In the genomic region with DNA sequence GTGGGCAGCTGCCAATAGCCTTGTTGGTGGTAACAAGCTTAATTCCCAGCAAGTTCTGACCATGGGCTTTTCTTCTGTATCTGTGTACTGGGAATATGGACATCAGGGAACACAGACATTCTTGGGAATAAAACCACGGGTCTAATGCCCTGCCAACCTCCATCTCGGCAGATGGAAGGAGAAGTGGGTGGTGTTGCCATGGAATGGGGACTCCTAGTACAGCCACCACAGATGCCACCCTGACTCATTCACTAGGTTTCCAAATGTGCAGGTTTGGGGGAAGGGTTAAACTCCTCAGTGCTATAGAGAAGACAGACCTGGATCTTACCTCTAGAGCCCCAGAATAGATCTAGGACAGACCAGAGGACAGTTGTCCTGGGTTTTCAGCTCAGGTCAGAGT, we compare ENCODE assay signal across 18 mouse cellular contexts. TPM values are rescaled to one million over a fixed set of nuclear protein-coding genes. Genes with fewer than 3 reads are reported as not detected.
DNase-seq lines count a peak whose midpoint lies in the region; TF ChIP-seq lines count a peak whose summit lies in the region.
"Had no signal": no experiment of that assay in that cellular context is flagged by ENCODE, and none has a peak within 500 bp of the region (broad histone marks: within the 10 kb centered on the region; RNA-seq: fewer than 3 reads in every experiment).

No protein-coding gene starts in this region.

- H3K4me3 ChIP-seq in cerebellum, adult 2 months (replicated peaks; ENCODE audit: insufficient read depth, low read depth, low read length) = no peak overlapping the region
- H3K4me3 ChIP-seq: limb, embryonic 12.5 days; liver, embryonic 15.5 days; neural tube, embryonic 15.5 days had no signal

- intact Hi-C loops in left cerebral cortex, postnatal 10 days (cut with DNase I) = no loop called here

- peak overlapping the region; percentile 28; the same call in 1 of the 2 replicates for H3K27ac ChIP-seq in cerebellum, adult 2 months (ENCODE audit: insufficient read depth, low read length)
- H3K27ac ChIP-seq: limb, embryonic 12.5 days; liver, embryonic 15.5 days; neural tube, embryonic 15.5 days had no signal

- no peaks in the 10 kb centered on the region for H3K27me3 ChIP-seq in cerebellum, adult 2 months (ENCODE audit: control insufficient read depth, insufficient read depth, low read length)
- H3K27me3 ChIP-seq: limb, embryonic 12.5 days; liver, embryonic 15.5 days; neural tube, embryonic 15.5 days had no signal

- DNase-seq in cerebellum, adult 2 months = no peak
- DNase-seq in cerebellum, adult 11 months = no peak
- DNase-seq in left cerebral cortex, adult 18-20 months (ENCODE audit: low spot score in 2 of 2) = peak; percentile 34 to 43
- DNase-seq in left cerebral cortex, postnatal 10 days (ENCODE audit: extremely low spot score in 1 of 2, low spot score in 2 of 2) = no peak
- DNase-seq in Muller cell, postnatal 12 days (ENCODE audit: inconsistent ontology term) = peak; percentile 30
- DNase-seq in layer of hippocampus, postnatal 14 days (ENCODE audit: low spot score in 2 of 2) = peak; percentile 41 to 66
- no peak for DNase-seq in urinary bladder, postnatal 25 days (ENCODE audit: low spot score)
- DNase-seq in spleen, postnatal 36 days (ENCODE audit: low spot score in 2 of 2) = no peak
- DNase-seq: adrenal gland, postnatal 36 days; embryo, embryonic 11 days; kidney, adult 8-10 months; kidney, postnatal 36 days; lung, postnatal 10 days; thymus, adult 2 months had no signal

- peaks cover 36% of the 10 kb centered on the region; the same call in 1 of the 2 replicates for H3K4me1 ChIP-seq in cerebellum, adult 2 months (ENCODE audit: control insufficient read depth, insufficient read depth, low read length)
- H3K4me1 ChIP-seq: limb, embryonic 12.5 days; liver, embryonic 15.5 days had no signal

- 25% methylated on average over 2 of the region's 2 CpGs for WGBS in cerebellum, adult 2 months

- no peak for TF ChIP-seq CTCF in cerebellum, adult 2 months (IDR thresholded peaks at IDR 0.05; ENCODE audit: borderline replicate concordance, insufficient read depth, low read depth, low read length)

- no peak for TF ChIP-seq POLR2A in cerebellum, adult 2 months (IDR thresholded peaks at IDR 0.05; ENCODE audit: borderline replicate concordance, insufficient read depth, low read length)

RNA-seq across cellular contexts. Expression of gene Nek10, which starts 31.1 kb away (rescaled TPM):
- polyA plus RNA-seq in cerebellum, adult 2 months (2012; rRNA removed) = 0.08 and 0.16 TPM in 2 replicates
- 1 to 10 TPM; 2.1 to 2.2 TPM for total RNA-seq in left cerebral cortex, adult 18-20 months (2021)
- 1 to 10 TPM; 3.3 to 4.4 TPM for total RNA-seq in left cerebral cortex, postnatal 10 days (2021)
- total RNA-seq in layer of hippocampus, postnatal 14 days (2021) = 1 to 10 TPM; 2.2 to 2.3 TPM
- total RNA-seq: hematopoietic stem cell, adult 5-6 weeks had no signal
- polyA plus RNA-seq: limb, embryonic 12.5 days had no signal

Comparison
In these comparisons a context has a peak if more than half of its experiments do, and no peak if none do; other contexts are left out.
1. DNase-seq: peak in left cerebral cortex, adult 18-20 months (2 of 2), Muller cell, postnatal 12 days (single experiment) and layer of hippocampus, postnatal 14 days (2 of 2); none in cerebellum, adult 2 months (0 of 2), cerebellum, adult 11 months (single experiment), left cerebral cortex, postnatal 10 days (0 of 2), urinary bladder, postnatal 25 days (single experiment) and spleen, postnatal 36 days (0 of 2).